Mouse (Mus musculus): ENCODE results near the gene Tmem88. TPM values are rescaled to one million over a fixed set of nuclear protein-coding genes. Genes with fewer than 3 reads are reported as not detected.

Tmem88 gene
- polyA plus RNA-seq, 1 experiment from 2014 or later, result 47.7 TPM

DNA sequence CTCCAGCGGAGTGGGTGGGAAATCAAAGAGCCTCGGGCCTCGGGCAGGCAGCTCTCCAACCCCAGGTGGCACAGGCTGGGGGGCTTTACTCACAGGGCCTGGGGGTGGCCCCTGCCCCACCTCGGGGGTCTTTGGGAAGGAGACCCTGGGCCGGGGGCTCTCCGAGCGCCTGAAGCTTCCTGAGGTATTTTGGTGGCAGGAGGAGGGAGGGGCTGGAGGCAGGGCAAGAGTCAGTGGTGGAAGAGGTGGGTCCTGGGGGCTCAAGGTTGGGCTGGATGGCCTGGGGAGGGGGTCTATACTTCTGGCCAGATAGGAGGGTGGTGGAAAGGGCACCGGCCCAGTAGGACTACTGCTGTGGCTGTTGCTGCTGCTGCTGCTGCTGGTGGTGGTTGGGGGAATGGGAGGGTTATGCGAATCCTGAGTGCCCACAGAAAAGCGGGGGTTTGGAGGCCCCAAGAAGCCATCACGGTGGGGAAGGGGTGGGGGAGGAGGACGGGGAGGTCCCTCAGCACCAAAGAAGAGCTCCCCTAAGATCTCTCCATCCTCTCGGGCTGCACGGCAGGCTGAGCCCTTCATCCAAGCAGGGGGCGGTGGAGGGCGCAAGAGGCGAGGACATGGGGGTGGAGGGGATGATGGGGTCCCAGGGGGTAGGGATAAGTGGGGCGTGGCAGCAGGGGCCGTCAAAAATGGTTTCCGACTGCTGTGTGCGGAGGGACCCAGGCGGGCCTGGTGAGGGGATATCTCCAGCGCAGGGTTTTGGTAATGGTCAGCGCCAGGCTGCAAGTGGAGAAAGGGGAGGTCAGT lies 7.6 kb upstream of the Tmem88 start:
- Histone ChIP-seq H3K4me2 (replicated peaks; ENCODE audit: low read depth, low read length) (no peak overlapping the region), H3K27me3 (ENCODE audit: insufficient read depth, low read length) (no peaks in the 10 kb centered on the region), H3K9ac (replicated peaks; ENCODE audit: low read length) (no peak overlapping the region), H3K4me3 (ENCODE audit: low read length) (no peak overlapping the region), H3K4me1 (ENCODE audit: insufficient read depth, low read length) (peaks cover 8% of the 10 kb centered on the region), H3K27ac (ENCODE audit: low read length) (no peak overlapping the region), H3K9me3 (ENCODE audit: low read length) (no peaks in the 10 kb centered on the region), H3K36me3 (ENCODE audit: insufficient read depth, low read length) (peaks cover 60% of the 10 kb centered on the region)
- ATAC-seq (ENCODE audit: low FRiP score, low TSS enrichment), result no peak
- 88% methylated on average over 24 of the region's 24 CpGs for whole genome bisulfite sequencing

DNA sequence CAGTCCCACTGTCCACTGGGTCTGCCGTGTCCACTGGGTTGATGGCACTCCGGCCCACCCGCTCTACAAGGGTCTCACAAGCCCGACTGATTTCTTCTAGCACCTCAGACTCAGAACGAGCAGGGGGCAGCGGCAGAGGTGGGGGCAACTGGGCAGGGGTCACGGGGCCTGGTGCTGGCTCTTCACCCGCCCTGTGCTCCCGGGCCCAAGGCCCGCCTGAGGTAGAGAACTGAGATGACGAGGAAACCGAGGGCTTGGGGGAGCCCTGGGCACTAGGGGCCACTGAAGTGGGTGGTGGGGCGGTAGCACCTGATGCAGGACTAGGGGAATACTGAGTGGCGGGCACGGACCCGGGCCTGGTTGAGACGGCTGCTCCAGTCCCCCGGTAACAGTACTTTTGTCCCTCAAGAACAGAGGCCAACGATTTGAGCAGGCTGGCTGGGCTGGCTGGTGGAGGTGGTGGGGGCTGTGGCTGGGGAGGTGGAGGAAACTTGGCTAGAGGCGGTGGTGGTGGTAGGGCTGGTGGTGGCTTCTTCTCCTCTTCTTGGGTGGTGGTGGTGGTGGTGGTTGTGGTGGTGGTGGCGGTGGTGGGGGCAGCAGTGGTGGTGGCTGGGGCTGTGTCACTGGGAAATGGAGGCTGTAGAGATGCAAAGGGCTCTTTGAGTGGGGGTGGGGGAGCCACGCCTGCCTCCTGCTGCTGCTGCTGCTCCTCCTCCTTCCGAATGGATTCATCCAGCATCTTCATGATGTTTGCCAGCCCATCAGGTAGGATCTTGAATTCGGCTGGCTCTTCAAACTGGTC lies 6.8 kb upstream of the Tmem88 start:
- Histone ChIP-seq H3K9me3 (ENCODE audit: low read length) (no peaks in the 10 kb centered on the region), H3K9ac (replicated peaks; ENCODE audit: low read length) (no peak overlapping the region), H3K27ac (ENCODE audit: low read length) (no peak overlapping the region), H3K4me3 (ENCODE audit: low read length) (no peak overlapping the region), H3K27me3 (ENCODE audit: insufficient read depth, low read length) (no peaks in the 10 kb centered on the region), H3K4me2 (replicated peaks; ENCODE audit: low read depth, low read length) (no peak overlapping the region), H3K36me3 (ENCODE audit: insufficient read depth, low read length) (peaks cover 68% of the 10 kb centered on the region), H3K4me1 (ENCODE audit: insufficient read depth, low read length) (peaks cover 14% of the 10 kb centered on the region)
- ATAC-seq (ENCODE audit: low FRiP score, low TSS enrichment), result no peak
- 87% methylated on average over 24 of the region's 24 CpGs for WGBS

DNA sequence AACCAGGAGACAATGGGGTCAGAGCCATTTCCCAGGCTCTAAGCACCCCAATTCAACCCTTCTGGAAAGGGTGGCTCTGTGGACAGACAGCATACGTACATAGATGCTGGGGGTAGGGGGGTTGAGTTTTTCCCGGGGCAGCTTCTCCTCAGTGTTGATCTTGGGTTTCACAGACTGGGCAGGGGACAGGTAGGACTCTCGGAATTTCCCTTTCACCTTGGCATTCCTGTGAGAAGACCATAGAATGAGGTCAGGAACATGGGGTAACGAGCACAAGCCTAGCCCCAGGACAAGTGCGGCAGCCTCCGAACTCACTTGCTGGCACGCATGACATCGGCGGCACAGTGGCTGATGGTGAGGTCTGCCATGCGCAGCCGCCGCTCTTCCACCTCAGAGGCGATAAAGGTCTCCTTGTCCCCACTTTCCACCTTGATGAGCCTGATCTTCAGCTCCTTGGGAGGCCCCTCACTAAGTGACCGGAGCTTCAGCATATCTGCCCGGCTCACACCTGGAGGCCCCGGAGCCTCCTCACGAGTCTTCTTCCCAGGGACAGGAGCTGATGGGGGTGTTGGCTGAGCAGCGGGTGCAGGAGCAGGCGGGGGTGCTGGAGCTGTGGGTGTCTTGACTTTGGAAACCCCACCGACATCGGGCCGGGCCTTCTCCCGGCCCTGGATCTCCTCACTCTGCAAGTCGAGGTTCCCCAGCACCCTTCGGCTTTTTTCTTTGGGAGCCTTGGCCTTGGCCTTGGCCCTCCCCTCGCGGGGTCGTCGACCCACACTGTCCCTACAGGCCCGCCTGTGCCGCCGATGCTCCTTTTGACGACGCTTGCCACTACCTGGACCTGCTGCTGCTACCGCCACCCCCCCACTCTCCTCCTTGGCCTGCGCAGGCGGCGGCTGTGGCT lies 5.9 kb upstream of the Tmem88 start:
- no peak overlapping the region for H3K4me3 ChIP-seq (ENCODE audit: low read length)
- H3K36me3 ChIP-seq (ENCODE audit: insufficient read depth, low read length), result peaks cover 72% of the 10 kb centered on the region
- no peak overlapping the region for H3K27ac ChIP-seq (ENCODE audit: low read length)
- no peak overlapping the region for H3K9ac ChIP-seq (replicated peaks; ENCODE audit: low read length)
- no peak for ATAC-seq (ENCODE audit: low FRiP score, low TSS enrichment)
- no peaks in the 10 kb centered on the region for H3K9me3 ChIP-seq (ENCODE audit: low read length)
- H3K4me1 ChIP-seq (ENCODE audit: insufficient read depth, low read length), result peaks cover 20% of the 10 kb centered on the region
- no peaks in the 10 kb centered on the region for H3K27me3 ChIP-seq (ENCODE audit: insufficient read depth, low read length)
- whole genome bisulfite sequencing, result 91% methylated on average over 38 of the region's 38 CpGs
- H3K4me2 ChIP-seq (replicated peaks; ENCODE audit: low read depth, low read length), result no peak overlapping the region

DNA sequence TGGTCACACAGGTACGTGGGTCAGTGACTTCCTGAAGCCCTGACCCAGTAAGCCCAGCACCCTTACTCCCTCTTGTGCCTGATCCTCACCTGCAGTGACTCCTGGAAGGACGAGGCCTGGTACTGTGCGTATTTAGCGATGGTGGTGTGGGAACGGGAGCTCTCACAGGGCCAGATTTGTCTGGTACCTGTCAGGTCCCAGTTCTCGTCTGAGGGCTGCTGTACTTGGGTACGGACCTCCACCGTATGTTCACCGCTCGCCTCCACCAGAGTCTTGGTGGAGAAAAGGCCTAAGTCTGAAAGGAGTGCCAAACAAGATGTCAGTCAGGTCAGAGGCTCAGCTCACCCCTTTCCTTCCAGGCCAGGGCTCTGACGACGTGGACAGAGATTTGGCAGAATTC lies 4.0 kb upstream of the Tmem88 start:
- ATAC-seq (ENCODE audit: low FRiP score, low TSS enrichment), result no peak
- no peak overlapping the region for H3K4me2 ChIP-seq (replicated peaks; ENCODE audit: low read depth, low read length)
- H3K36me3 ChIP-seq (ENCODE audit: insufficient read depth, low read length), result peaks cover 66% of the 10 kb centered on the region
- no peaks in the 10 kb centered on the region for H3K27me3 ChIP-seq (ENCODE audit: insufficient read depth, low read length)
- no peak overlapping the region for H3K9ac ChIP-seq (replicated peaks; ENCODE audit: low read length)
- H3K4me1 ChIP-seq (ENCODE audit: insufficient read depth, low read length), result peaks cover 31% of the 10 kb centered on the region
- H3K9me3 ChIP-seq (ENCODE audit: low read length), result no peaks in the 10 kb centered on the region
- H3K27ac ChIP-seq (ENCODE audit: low read length), result no peak overlapping the region
- 85% methylated on average over 12 of the region's 12 CpGs for WGBS
- no peak overlapping the region for H3K4me3 ChIP-seq (ENCODE audit: low read length)

DNA sequence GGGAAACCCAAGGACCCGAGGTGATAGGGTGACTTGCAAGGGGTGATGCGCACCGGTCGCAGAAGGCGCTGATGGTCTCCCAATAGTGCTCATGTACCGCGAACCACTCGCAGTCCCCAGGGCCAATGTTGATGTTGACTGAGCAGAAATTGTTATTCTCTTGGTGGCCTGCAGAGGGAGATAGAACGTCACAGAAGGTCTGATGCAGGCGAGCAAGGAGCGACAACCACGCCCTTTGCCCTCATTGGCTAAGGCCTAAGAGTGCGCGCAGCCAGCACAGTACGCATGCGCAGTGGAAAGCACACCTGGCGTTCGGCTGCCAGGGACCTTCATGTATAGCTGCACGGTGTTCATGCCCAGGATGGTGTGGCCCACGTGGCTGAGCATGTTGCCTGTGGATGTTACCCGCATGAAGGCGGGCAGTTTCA lies 3.2 kb upstream of the Tmem88 start:
- Histone ChIP-seq H3K27me3 (ENCODE audit: insufficient read depth, low read length) (no peaks in the 10 kb centered on the region), H3K4me2 (replicated peaks; ENCODE audit: low read depth, low read length) (no peak overlapping the region), H3K9me3 (ENCODE audit: low read length) (no peaks in the 10 kb centered on the region), H3K4me1 (ENCODE audit: insufficient read depth, low read length) (peaks cover 39% of the 10 kb centered on the region), H3K27ac (ENCODE audit: low read length) (no peak overlapping the region), H3K36me3 (ENCODE audit: insufficient read depth, low read length) (peaks cover 58% of the 10 kb centered on the region), H3K4me3 (ENCODE audit: low read length) (no peak overlapping the region), H3K9ac (replicated peaks; ENCODE audit: low read length) (no peak overlapping the region)
- ATAC-seq (ENCODE audit: low FRiP score, low TSS enrichment), result peak; percentile 75
- WGBS, result 20% methylated on average over 22 of the region's 22 CpGs

DNA sequence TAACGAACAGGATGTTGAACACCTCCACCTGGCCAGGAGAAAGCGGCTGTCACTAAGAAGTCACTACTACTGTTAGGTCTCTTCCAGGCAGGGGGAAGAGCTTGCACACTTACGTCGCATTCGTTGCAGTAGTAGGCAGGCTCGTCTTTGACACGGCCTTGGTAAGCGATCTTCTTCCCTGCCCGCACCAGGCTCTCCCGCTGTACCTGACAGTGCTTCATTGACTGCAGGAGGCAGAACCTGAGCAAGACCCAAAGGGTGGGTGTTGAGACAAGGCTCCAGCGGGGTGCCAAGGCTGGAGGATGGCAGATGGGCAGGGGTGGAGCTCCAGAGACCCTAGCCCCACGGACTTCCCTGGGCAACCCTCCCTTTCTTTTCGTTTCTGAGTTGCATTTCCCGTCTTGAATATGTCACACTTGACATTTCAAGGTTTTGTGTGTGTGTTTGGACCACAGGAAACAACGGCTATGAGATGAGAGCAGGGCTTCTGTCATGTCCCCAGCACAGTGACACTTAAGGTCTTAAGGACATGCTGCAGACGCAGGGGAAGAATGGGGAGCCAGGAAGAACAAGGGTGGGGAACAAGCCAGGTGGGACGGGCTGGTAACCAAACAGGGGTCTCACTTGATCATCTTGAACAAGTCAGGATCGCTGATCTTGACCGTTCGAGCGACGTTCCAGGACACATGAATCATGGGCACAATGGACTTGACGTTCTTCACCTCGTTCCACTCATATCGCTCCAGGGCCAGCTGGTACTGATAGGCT lies 2.2 kb upstream of the Tmem88 start:
- H3K4me2 ChIP-seq (replicated peaks; ENCODE audit: low read depth, low read length), result peak overlapping the region; percentile 35
- no peak overlapping the region for H3K4me3 ChIP-seq (ENCODE audit: low read length)
- H3K9me3 ChIP-seq (ENCODE audit: low read length), result no peaks in the 10 kb centered on the region
- H3K36me3 ChIP-seq (ENCODE audit: insufficient read depth, low read length), result peaks cover 49% of the 10 kb centered on the region
- H3K9ac ChIP-seq (replicated peaks; ENCODE audit: low read length), result peak overlapping the region; percentile 41; the same call in 1 of the 2 replicates
- H3K4me1 ChIP-seq (ENCODE audit: insufficient read depth, low read length), result peaks cover 40% of the 10 kb centered on the region
- H3K27me3 ChIP-seq (ENCODE audit: insufficient read depth, low read length), result no peaks in the 10 kb centered on the region
- H3K27ac ChIP-seq (ENCODE audit: low read length), result no peak overlapping the region
- WGBS, result 77% methylated on average over 25 of the region's 25 CpGs
- no peak for ATAC-seq (ENCODE audit: low FRiP score, low TSS enrichment)

DNA sequence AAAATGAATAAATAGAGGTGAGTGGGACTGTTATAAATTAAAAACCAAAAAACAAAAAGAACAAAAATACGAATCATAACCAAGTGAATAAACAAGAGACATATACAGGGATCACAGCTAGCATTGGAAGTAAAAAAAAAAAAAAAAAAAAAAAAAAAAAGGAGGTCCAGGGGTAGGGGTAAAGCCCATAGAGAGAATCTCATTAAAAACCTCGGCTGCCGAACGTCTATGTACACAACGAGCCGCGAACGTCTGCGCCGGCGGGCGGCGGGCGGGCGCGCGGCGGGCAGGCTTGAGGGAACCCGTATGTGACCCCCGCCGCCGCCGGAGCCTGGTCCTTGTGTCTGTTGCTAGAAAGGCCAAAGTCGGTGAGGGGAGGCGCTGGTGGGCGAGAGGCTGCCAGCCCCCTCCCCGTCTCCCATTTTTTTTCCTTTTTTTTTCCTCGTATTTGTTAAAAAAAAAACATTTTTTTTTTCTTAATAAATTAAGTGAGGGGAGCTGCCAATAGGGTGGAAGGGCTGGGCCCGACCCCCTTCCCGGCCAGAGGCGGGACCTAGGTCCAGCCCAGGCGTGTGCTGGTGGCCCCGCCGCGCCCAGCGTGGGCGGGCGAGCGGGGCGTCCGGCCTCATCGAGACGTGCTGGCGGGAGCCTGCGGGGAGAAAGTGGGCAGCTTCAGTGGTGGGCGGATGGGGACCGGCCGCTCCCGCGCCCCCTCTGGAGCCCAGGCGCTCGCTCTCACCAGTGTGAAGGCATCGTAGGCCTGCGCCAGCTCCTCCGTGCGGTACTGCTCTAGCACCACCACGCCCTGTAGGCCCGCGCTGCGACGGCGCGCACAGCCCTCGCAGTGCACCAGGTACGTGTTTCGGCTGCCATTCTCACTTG lies 1.4 kb upstream of the Tmem88 start:
- Histone ChIP-seq H3K9me3 (ENCODE audit: low read length) (no peaks in the 10 kb centered on the region), H3K4me3 (ENCODE audit: low read length) (peak overlapping the region; percentile 15; the same call in 1 of the 2 replicates), H3K9ac (replicated peaks; ENCODE audit: low read length) (peak overlapping the region; percentile 41; the same call in 1 of the 2 replicates), H3K4me2 (replicated peaks; ENCODE audit: low read depth, low read length) (peak overlapping the region; percentile 35), H3K27ac (ENCODE audit: low read length) (no peak overlapping the region), H3K36me3 (ENCODE audit: insufficient read depth, low read length) (peaks cover 41% of the 10 kb centered on the region), H3K27me3 (ENCODE audit: insufficient read depth, low read length) (no peaks in the 10 kb centered on the region), H3K4me1 (ENCODE audit: insufficient read depth, low read length) (peaks cover 40% of the 10 kb centered on the region)
- 34% methylated on average over 66 of the region's 66 CpGs for WGBS
- no peak for ATAC-seq (ENCODE audit: low FRiP score, low TSS enrichment)

DNA sequence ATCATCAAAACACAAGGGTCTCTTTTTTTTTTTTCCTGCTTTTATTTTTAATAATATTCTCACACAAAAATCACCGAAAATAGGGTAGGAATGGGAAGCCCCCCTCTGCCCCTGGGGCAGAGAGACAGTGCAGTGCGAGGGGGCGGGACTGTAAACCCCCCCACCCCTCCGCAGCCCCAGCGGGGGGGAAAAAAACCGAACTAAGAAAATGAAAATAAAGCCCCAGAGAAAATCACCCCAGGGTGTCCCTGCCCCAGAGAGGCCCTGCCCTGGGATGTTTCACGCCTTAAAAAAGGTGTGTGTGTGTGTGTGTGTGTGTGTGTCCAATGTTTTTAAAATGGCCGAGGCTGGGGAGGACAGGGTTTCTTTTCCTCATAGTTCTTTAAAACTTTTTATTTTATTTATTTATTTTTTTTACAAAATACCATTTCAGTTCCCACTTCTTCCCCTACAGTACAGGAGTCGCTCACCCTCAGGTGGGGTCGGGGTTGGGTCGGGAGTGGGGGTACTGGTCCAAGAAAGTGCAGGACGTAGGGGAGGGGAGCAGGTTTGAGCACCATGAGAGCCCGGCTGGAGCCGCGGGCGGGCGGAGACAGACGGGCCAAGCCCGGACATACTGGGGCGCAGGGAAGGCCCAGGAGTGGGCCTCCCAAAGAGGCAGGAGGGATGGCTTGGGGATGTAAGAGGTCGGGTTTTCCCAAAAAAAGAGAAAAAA lies 609 bp upstream of the Tmem88 start:
- peaks cover 33% of the 10 kb centered on the region for H3K36me3 ChIP-seq (ENCODE audit: insufficient read depth, low read length)
- H3K4me2 ChIP-seq (replicated peaks; ENCODE audit: low read depth, low read length), result peak overlapping the region; percentile 80
- WGBS, result 40% methylated on average over 21 of the region's 21 CpGs
- ATAC-seq (ENCODE audit: low FRiP score, low TSS enrichment), result no peak
- H3K9ac ChIP-seq (replicated peaks; ENCODE audit: low read length), result peak overlapping the region; percentile 98; the same call in 1 of the 2 replicates
- peak overlapping the region; percentile 82; the same call in 1 of the 2 replicates for H3K4me3 ChIP-seq (ENCODE audit: low read length)
- peaks cover 43% of the 10 kb centered on the region for H3K4me1 ChIP-seq (ENCODE audit: insufficient read depth, low read length)
- no peaks in the 10 kb centered on the region for H3K9me3 ChIP-seq (ENCODE audit: low read length)
- no peak overlapping the region for H3K27ac ChIP-seq (ENCODE audit: low read length)
- H3K27me3 ChIP-seq (ENCODE audit: insufficient read depth, low read length), result no peaks in the 10 kb centered on the region

All from kidney, embryonic 16.5 days (tissue).